Mouse (Mus musculus): ENCODE results near the gene Havcr1. TPM values are rescaled to one million over a fixed set of nuclear protein-coding genes. Genes with fewer than 3 reads are reported as not detected.
"Not testable (repeated sequence)": the region's sequence is repeated elsewhere in the genome, so short reads cannot be mapped to it uniquely, and the experiment has no call there.

Havcr1 gene
- polyA plus RNA-seq, 1 experiment = 23.4 TPM

DNA sequence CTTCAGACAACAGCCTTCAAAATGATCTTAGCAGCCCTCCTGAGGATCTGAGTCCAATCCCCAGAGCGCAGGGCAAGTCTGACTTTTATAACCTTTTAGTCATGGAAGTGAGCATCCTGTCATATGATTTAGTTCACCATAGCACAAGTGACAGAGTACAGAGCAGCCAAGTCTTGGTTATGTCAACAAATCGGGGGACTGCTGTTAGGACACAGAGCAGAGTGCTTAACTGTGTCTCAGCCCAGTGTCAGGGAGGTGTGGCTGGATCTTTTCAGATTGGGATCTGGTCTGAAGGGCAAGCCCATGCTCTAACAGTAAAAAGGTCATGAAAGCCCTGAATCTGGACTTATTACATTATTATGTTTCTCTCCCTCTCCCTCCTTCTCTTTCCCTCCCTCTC is 18.8 kb downstream of the Havcr1 start:
- Histone ChIP-seq H3K27me3 (replicated peaks; ENCODE audit: control insufficient read depth, insufficient read depth, low read length) (no peaks in the 10 kb centered on the region), H3K36me3 (ENCODE audit: control insufficient read depth, insufficient read depth, low read length) (no peaks in the 10 kb centered on the region), H3K27ac (ENCODE audit: insufficient read depth, low read depth, low read length) (no peak overlapping the region), H3K4me1 (ENCODE audit: control insufficient read depth, insufficient read depth, low read length) (no peaks in the 10 kb centered on the region), H3K4me3 (ENCODE audit: insufficient read depth, low read depth, low read length) (no peak overlapping the region)
- DNase-seq = no peak
- 24% methylated on average over 2 of the region's 2 CpGs for WGBS
- TF ChIP-seq CTCF (conservative IDR thresholded peaks at IDR 0.05; ENCODE audit: insufficient read depth, insufficient read length, low read depth, low read length) = no peak
- no peak for TF ChIP-seq POLR2A (IDR thresholded peaks at IDR 0.05; ENCODE audit: low read depth, low read length)

DNA sequence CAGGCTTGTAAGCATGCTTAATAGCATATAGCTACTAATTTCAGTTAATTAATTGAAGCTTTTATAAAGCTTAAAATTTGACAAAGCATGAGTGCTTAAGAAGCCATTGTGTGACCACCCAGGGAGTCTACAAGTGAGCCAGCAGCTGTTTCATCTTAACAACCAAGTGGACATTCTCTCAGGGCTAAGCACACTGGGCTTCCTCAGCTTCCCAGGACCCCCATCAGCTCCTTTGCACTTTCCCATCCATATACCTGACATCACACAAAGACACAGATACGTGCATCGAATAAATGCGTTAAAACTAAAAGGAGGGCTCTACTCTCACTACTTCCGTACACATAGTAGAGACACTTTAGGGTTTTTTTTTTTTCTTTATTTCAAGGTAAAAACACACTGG is 19.8 kb downstream of the Havcr1 start:
- Histone ChIP-seq H3K27me3 (replicated peaks; ENCODE audit: control insufficient read depth, insufficient read depth, low read length) (no peaks in the 10 kb centered on the region), H3K27ac (ENCODE audit: insufficient read depth, low read depth, low read length) (no peak overlapping the region), H3K4me3 (ENCODE audit: insufficient read depth, low read depth, low read length) (no peak overlapping the region), H3K36me3 (ENCODE audit: control insufficient read depth, insufficient read depth, low read length) (no peaks in the 10 kb centered on the region), H3K4me1 (ENCODE audit: control insufficient read depth, insufficient read depth, low read length) (no peaks in the 10 kb centered on the region)
- TF ChIP-seq POLR2A (IDR thresholded peaks at IDR 0.05; ENCODE audit: low read depth, low read length) (no peak), CTCF (conservative IDR thresholded peaks at IDR 0.05; ENCODE audit: insufficient read depth, insufficient read length, low read depth, low read length) (no peak)
- no peak for DNase-seq
- WGBS = 89% methylated on average over 4 of the region's 4 CpGs

DNA sequence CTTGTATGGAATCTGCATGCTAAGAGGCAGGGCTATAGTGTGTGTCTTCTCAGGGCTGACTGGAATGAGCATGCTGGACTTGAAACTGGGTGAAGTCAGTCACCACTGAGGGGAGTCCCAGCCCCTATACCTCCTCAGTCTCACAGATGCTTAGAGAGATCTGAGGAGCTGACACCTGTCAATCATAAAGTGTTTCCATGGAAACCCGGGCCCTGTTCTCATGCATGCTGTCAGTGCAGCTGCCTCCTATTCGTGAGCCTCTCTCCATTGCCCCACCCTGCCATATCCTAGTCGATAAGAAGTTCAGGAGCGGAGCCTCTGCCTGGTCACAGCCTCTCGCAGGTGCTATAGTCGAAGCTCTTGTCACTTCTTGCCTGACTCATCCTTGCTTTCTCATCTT is 20.8 kb downstream of the Havcr1 start:
- WGBS = 88% methylated on average over 6 of the region's 6 CpGs
- DNase-seq; H3K27me3 ChIP-seq (replicated peaks; ENCODE audit: control insufficient read depth, insufficient read depth, low read length); H3K36me3 ChIP-seq (ENCODE audit: control insufficient read depth, insufficient read depth, low read length); H3K27ac ChIP-seq (ENCODE audit: insufficient read depth, low read depth, low read length); H3K4me3 ChIP-seq (ENCODE audit: insufficient read depth, low read depth, low read length); H3K4me1 ChIP-seq (ENCODE audit: control insufficient read depth, insufficient read depth, low read length): not testable (repeated sequence)

DNA sequence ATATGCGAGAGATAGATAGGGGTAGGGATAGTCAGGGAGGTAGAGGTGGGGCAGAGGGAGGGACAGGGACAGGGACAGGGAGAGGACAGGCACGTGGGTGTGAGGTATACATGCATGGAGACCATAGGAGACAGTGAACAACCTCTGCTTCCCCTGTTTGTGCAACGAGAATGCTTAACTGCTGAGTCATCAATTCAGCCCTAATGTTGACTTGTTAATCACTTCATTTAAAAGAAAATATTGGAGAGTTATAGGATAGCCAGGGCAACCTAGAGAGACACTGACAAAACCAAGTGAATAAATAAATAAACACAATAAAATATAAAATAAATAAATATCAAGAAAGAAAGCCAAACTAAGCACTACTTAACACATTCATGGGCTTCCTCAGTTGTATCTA is 42.0 kb downstream of the Havcr1 start:
- H3K36me3 ChIP-seq (ENCODE audit: control insufficient read depth, insufficient read depth, low read length) = no peaks in the 10 kb centered on the region
- 68% methylated on average over 3 of the region's 3 CpGs for WGBS
- H3K4me3 ChIP-seq (ENCODE audit: insufficient read depth, low read depth, low read length) = no peak overlapping the region
- no peaks in the 10 kb centered on the region for H3K4me1 ChIP-seq (ENCODE audit: control insufficient read depth, insufficient read depth, low read length)
- H3K27ac ChIP-seq (ENCODE audit: insufficient read depth, low read depth, low read length) = no peak overlapping the region
- no peak for TF ChIP-seq CTCF (conservative IDR thresholded peaks at IDR 0.05; ENCODE audit: insufficient read depth, insufficient read length, low read depth, low read length)
- no peak for TF ChIP-seq POLR2A (IDR thresholded peaks at IDR 0.05; ENCODE audit: low read depth, low read length)
- no peak for DNase-seq
- no peaks in the 10 kb centered on the region for H3K27me3 ChIP-seq (replicated peaks; ENCODE audit: control insufficient read depth, insufficient read depth, low read length)

DNA sequence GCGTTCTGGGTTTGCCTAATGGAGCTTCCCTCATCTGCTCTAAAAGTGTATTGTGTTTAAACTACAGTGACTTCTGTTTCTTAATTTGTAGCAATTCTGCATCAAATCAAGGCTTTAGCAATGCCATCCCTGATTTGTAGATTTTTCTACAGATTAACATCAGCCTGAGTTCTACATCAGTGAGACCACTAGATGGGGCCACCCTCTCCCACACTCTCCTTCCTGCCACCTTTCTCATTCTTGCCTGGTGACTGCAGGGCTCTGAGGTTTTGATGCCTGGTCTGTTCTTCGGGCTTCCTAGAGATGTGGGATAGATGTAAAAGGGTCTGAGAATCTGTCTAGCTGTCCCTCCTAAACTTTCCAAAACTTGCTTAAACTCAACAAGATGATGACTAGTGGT is 44.9 kb downstream of the Havcr1 start:
- Histone ChIP-seq H3K27ac (ENCODE audit: insufficient read depth, low read depth, low read length) (no peak overlapping the region), H3K4me3 (ENCODE audit: insufficient read depth, low read depth, low read length) (no peak overlapping the region), H3K4me1 (ENCODE audit: control insufficient read depth, insufficient read depth, low read length) (no peaks in the 10 kb centered on the region), H3K27me3 (replicated peaks; ENCODE audit: control insufficient read depth, insufficient read depth, low read length) (no peaks in the 10 kb centered on the region), H3K36me3 (ENCODE audit: control insufficient read depth, insufficient read depth, low read length) (no peaks in the 10 kb centered on the region)
- TF ChIP-seq CTCF (conservative IDR thresholded peaks at IDR 0.05; ENCODE audit: insufficient read depth, insufficient read length, low read depth, low read length) (no peak), POLR2A (IDR thresholded peaks at IDR 0.05; ENCODE audit: low read depth, low read length) (no peak)
- WGBS = 90% methylated on average over 2 of the region's 2 CpGs
- no peak for DNase-seq

DNA sequence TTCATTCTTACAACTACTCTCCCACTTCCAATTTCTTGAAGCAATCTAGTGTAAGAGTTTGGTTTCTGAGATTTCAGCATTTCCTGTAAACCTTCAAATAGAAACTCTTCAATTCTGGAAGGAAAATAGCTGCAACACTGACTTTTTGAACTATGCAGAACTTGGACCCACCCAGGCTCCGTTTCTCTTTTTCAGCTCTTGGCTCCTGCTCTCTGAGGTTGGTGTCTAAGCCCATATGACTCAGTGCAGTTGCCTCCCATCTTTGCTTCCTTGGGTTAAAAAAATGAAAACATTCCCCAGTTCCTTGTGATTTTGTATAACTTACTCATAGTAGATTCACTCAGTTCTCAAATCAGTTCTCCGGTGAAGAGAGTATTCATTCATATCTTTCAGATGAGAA is 69.6 kb downstream of the Havcr1 start:
- H3K27me3 ChIP-seq (replicated peaks; ENCODE audit: control insufficient read depth, insufficient read depth, low read length) = no peaks in the 10 kb centered on the region
- no peaks in the 10 kb centered on the region for H3K4me1 ChIP-seq (ENCODE audit: control insufficient read depth, insufficient read depth, low read length)
- no peaks in the 10 kb centered on the region for H3K36me3 ChIP-seq (ENCODE audit: control insufficient read depth, insufficient read depth, low read length)
- TF ChIP-seq CTCF (conservative IDR thresholded peaks at IDR 0.05; ENCODE audit: insufficient read depth, insufficient read length, low read depth, low read length) (no peak), POLR2A (IDR thresholded peaks at IDR 0.05; ENCODE audit: low read depth, low read length) (no peak)
- H3K4me3 ChIP-seq (ENCODE audit: insufficient read depth, low read depth, low read length) = no peak overlapping the region
- H3K27ac ChIP-seq (ENCODE audit: insufficient read depth, low read depth, low read length) = no peak overlapping the region
- WGBS = 75% methylated on average over 2 of the region's 2 CpGs
- DNase-seq = no peak

DNA sequence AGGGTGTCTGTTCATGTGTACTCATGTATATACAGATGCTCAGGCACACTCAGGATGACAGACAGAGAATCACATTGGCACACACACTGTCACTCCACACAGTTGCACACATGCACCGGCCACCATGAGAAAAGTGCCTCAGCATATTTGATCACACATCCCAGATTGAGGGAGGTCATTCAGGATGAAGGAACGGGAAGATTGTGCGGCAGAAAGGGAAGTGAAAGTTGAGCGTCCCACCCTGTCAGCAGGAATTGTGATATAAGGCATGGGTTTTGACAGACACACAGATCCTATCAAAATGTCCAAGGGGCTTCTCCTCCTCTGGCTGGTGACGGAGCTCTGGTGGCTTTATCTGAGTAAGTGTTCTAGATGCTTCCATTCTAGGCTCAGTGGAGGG is 75.6 kb downstream of the Havcr1 start, which contains the start of gene Timd4:
TSS of gene Timd4 (plus strand) at position 290 of the 400 bp plus-strand sequence.
- no peak within 1 kb of the TSS for H3K4me3 ChIP-seq (ENCODE audit: insufficient read depth, low read depth, low read length)
- no peak for TF ChIP-seq CTCF (conservative IDR thresholded peaks at IDR 0.05; ENCODE audit: insufficient read depth, insufficient read length, low read depth, low read length)
- H3K27ac ChIP-seq (ENCODE audit: insufficient read depth, low read depth, low read length) = no peak within 1 kb of the TSS
- no peaks in the 10 kb centered on the region for H3K27me3 ChIP-seq (replicated peaks; ENCODE audit: control insufficient read depth, insufficient read depth, low read length)
- DNase-seq = no peak
- 86% methylated on average over 5 of the region's 5 CpGs for WGBS
- no peaks in the 10 kb centered on the region for H3K36me3 ChIP-seq (ENCODE audit: control insufficient read depth, insufficient read depth, low read length)
- H3K4me1 ChIP-seq (ENCODE audit: control insufficient read depth, insufficient read depth, low read length) = no peaks in the 10 kb centered on the region

DNA sequence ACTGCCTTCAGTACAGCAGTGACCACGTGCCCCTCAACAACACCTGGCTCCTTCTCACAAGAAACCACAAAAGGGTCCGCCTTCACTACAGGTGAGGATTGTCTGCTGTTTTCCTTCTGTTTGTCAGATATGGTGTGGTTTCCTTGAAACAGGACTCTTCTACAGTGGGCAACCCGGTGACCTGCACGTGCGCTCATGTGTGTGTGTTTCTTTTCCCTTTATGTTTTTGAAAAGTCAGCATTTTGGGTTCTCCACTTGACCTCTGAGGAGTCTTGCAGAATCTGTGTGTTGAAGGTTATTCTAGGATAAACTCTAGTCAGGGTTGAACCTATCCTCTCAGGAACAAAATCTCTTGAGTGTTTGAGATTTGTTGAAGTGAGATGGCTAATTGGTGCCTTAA is 82.8 kb downstream of the Havcr1 start:
- Histone ChIP-seq H3K27ac (ENCODE audit: insufficient read depth, low read depth, low read length) (no peak overlapping the region), H3K4me3 (ENCODE audit: insufficient read depth, low read depth, low read length) (no peak overlapping the region), H3K4me1 (ENCODE audit: control insufficient read depth, insufficient read depth, low read length) (no peaks in the 10 kb centered on the region), H3K36me3 (ENCODE audit: control insufficient read depth, insufficient read depth, low read length) (no peaks in the 10 kb centered on the region), H3K27me3 (replicated peaks; ENCODE audit: control insufficient read depth, insufficient read depth, low read length) (no peaks in the 10 kb centered on the region)
- TF ChIP-seq CTCF (conservative IDR thresholded peaks at IDR 0.05; ENCODE audit: insufficient read depth, insufficient read length, low read depth, low read length) = no peak
- TF ChIP-seq POLR2A (IDR thresholded peaks at IDR 0.05; ENCODE audit: low read depth, low read length) = no peak
- 80% methylated on average over 5 of the region's 5 CpGs for WGBS
- DNase-seq = no peak

Measured in kidney, adult 2 months (tissue).